8 mouse cellular contexts compared by ENCODE assay signal in genomic region chr5:140703480-140704377, GRCm38 (mm10). TPM values are rescaled to one million over a fixed set of nuclear protein-coding genes. Genes with fewer than 3 reads are reported as not detected.
DNase-seq lines count a peak whose midpoint lies in the region; ATAC-seq and TF ChIP-seq lines count a peak whose summit lies in the region.

No protein-coding gene starts in this region.

- H3K4me1 ChIP-seq in kidney, embryonic 14.5 days (ENCODE audit: control insufficient read depth, insufficient read depth, low read length) = peaks cover 18% of the 10 kb centered on the region
- peaks cover 35% of the 10 kb centered on the region for H3K4me1 ChIP-seq in forebrain, embryonic 12.5 days
- peaks cover 32% of the 10 kb centered on the region for H3K4me1 ChIP-seq in limb, embryonic 12.5 days (replicated peaks)
- H3K4me1 ChIP-seq in small intestine, adult 2 months (ENCODE audit: control insufficient read depth, insufficient read depth, insufficient read length, low read length) = peaks cover 23% of the 10 kb centered on the region

- peak overlapping the region; percentile 66 for H3K4me3 ChIP-seq in kidney, embryonic 14.5 days (ENCODE audit: low read length)
- peak overlapping the region; percentile 62 for H3K4me3 ChIP-seq in forebrain, embryonic 12.5 days (replicated peaks)
- H3K4me3 ChIP-seq in limb, embryonic 12.5 days (replicated peaks) = peak overlapping the region; percentile 60
- H3K4me3 ChIP-seq in small intestine, adult 2 months (ENCODE audit: low read depth, low read length) = peak overlapping the region; percentile 68

- H3K9me3 ChIP-seq in kidney, embryonic 14.5 days (ENCODE audit: control insufficient read depth, low read length) = no peaks in the 10 kb centered on the region
- no peaks in the 10 kb centered on the region for H3K9me3 ChIP-seq in forebrain, embryonic 12.5 days
- no peaks in the 10 kb centered on the region for H3K9me3 ChIP-seq in limb, embryonic 12.5 days

- DNase-seq in kidney, adult 8-10 months = no peak
- peak; percentile 27 for DNase-seq in MN1 (ENCODE audit: low spot score)
- DNase-seq in adrenal gland, adult 18-20 months (ENCODE audit: low spot score in 2 of 2) = no peak
- no peak for DNase-seq in right cerebral cortex, postnatal 10 days (ENCODE audit: low spot score in 2 of 2)

- H3K36me3 ChIP-seq in kidney, embryonic 14.5 days (ENCODE audit: control insufficient read depth, insufficient read depth, low read length) = peaks cover 10% of the 10 kb centered on the region
- H3K36me3 ChIP-seq in forebrain, embryonic 12.5 days (replicated peaks) = peaks cover 6% of the 10 kb centered on the region; the same call in 1 of the 2 replicates
- peaks cover 23% of the 10 kb centered on the region; the same call in 1 of the 2 replicates for H3K36me3 ChIP-seq in limb, embryonic 12.5 days
- no peaks in the 10 kb centered on the region for H3K36me3 ChIP-seq in small intestine, adult 2 months (ENCODE audit: control insufficient read depth, insufficient read depth, low read length)

- peak overlapping the region; percentile 51; the same call in 1 of the 2 replicates for H3K9ac ChIP-seq in kidney, embryonic 14.5 days (ENCODE audit: low read depth, low read length)
- no peak overlapping the region for H3K9ac ChIP-seq in forebrain, embryonic 12.5 days
- no peak overlapping the region for H3K9ac ChIP-seq in limb, embryonic 12.5 days (replicated peaks)

- no peak for TF ChIP-seq POLR2A in small intestine, adult 2 months (IDR thresholded peaks at IDR 0.05; ENCODE audit: low read depth, low read length)

- 37% methylated on average over 17 of the region's 17 CpGs for WGBS in kidney, embryonic 14.5 days
- 45% methylated on average over 17 of the region's 17 CpGs for WGBS in forebrain, embryonic 12.5 days
- WGBS in limb, embryonic 12.5 days = 38% methylated on average over 17 of the region's 17 CpGs
- 22% methylated on average over 17 of the region's 17 CpGs for WGBS in small intestine, adult 2 months

- peak overlapping the region; percentile 30; the same call in 1 of the 2 replicates for H3K4me2 ChIP-seq in kidney, embryonic 14.5 days (replicated peaks; ENCODE audit: low read depth, low read length)
- peak overlapping the region; percentile 47 for H3K4me2 ChIP-seq in forebrain, embryonic 12.5 days
- peak overlapping the region; percentile 81 for H3K4me2 ChIP-seq in limb, embryonic 12.5 days

- H3K27ac ChIP-seq in kidney, embryonic 14.5 days (ENCODE audit: low read depth, low read length) = peak overlapping the region; percentile 83
- H3K27ac ChIP-seq in forebrain, embryonic 12.5 days = peak overlapping the region; percentile 68
- H3K27ac ChIP-seq in limb, embryonic 12.5 days = peak overlapping the region; percentile 86
- H3K27ac ChIP-seq in small intestine, adult 2 months (ENCODE audit: insufficient read depth, low read depth, low read length) = peak overlapping the region; percentile 21; the same call in 1 of the 2 replicates

- TF ChIP-seq CTCF in small intestine, adult 2 months (IDR thresholded peaks at IDR 0.05; ENCODE audit: extremely low read depth, insufficient read length, insufficient replicate concordance, low read depth, low read length) = no peak

- H3K27me3 ChIP-seq in kidney, embryonic 14.5 days (ENCODE audit: control insufficient read depth, insufficient read depth, low read length) = no peaks in the 10 kb centered on the region
- H3K27me3 ChIP-seq in forebrain, embryonic 12.5 days = no peaks in the 10 kb centered on the region
- no peaks in the 10 kb centered on the region for H3K27me3 ChIP-seq in limb, embryonic 12.5 days
- H3K27me3 ChIP-seq in small intestine, adult 2 months (ENCODE audit: control insufficient read depth, insufficient read depth, low read length) = no peaks in the 10 kb centered on the region

- ATAC-seq in kidney, embryonic 14.5 days (ENCODE audit: low FRiP score, low TSS enrichment) = no peak
- ATAC-seq in forebrain, embryonic 12.5 days (ENCODE audit: low FRiP score) = no peak
- ATAC-seq in limb, embryonic 12.5 days (ENCODE audit: insufficient number of reproducible peaks, insufficient read depth, low FRiP score, low TSS enrichment, low read depth) = no peak

RNA-seq across cellular contexts. Expression of gene Brat1, which starts 1.1 kb away (rescaled TPM):
- polyA plus RNA-seq in kidney, embryonic 14.5 days (2014; fragmentation: Nextera tagmentation; extraction: Ambion mirVana) = 12.0 and 14.6 TPM in 2 replicates
- polyA plus RNA-seq in forebrain, embryonic 12.5 days (2016; fragmentation: Nextera tagmentation; extraction: Ambion mirVana) = 20.5 and 24.0 TPM in 2 replicates
- 22.4 and 23.5 TPM in 2 replicates for polyA plus RNA-seq in limb, embryonic 12.5 days (2016; fragmentation: Nextera tagmentation; extraction: Ambion mirVana)
- polyA plus RNA-seq in small intestine, adult 2 months (2012; rRNA removed) = 8.8 and 17.8 TPM in 2 replicates
- total RNA-seq in adrenal gland, adult 18-20 months (2021) = 10 to 100 TPM; 12.7 to 14.9 TPM

RNA-seq across cellular contexts. Expression of gene Iqce, which starts 1.6 kb away (rescaled TPM):
- polyA plus RNA-seq in kidney, embryonic 14.5 days (2014; fragmentation: Nextera tagmentation; extraction: Ambion mirVana) = 19.4 and 26.8 TPM in 2 replicates
- 30.7 and 31.2 TPM in 2 replicates for polyA plus RNA-seq in forebrain, embryonic 12.5 days (2016; fragmentation: Nextera tagmentation; extraction: Ambion mirVana)
- 26.0 and 28.8 TPM in 2 replicates for polyA plus RNA-seq in limb, embryonic 12.5 days (2016; fragmentation: Nextera tagmentation; extraction: Ambion mirVana)
- polyA plus RNA-seq in small intestine, adult 2 months (2012; rRNA removed) = 3.4 and 6.9 TPM in 2 replicates
- total RNA-seq in adrenal gland, adult 18-20 months (2021) = 10 to 100 TPM; 11.4 to 14.3 TPM

RNA-seq across cellular contexts. Expression of gene Amz1, which starts 20.2 kb away (rescaled TPM):
- 1.1 and 1.5 TPM in 2 replicates for polyA plus RNA-seq in kidney, embryonic 14.5 days (2014; fragmentation: Nextera tagmentation; extraction: Ambion mirVana)
- 1.8 TPM in 2 replicates for polyA plus RNA-seq in forebrain, embryonic 12.5 days (2016; fragmentation: Nextera tagmentation; extraction: Ambion mirVana)
- 0.89 and 0.93 TPM in 2 replicates for polyA plus RNA-seq in limb, embryonic 12.5 days (2016; fragmentation: Nextera tagmentation; extraction: Ambion mirVana)
- 2.0 and 3.8 TPM in 2 replicates for polyA plus RNA-seq in small intestine, adult 2 months (2012; rRNA removed)
- 1 to 10 TPM in 1 of 2 experiments, under 1 TPM in 1; 0.17 to 1.5 TPM for total RNA-seq in adrenal gland, adult 18-20 months (2021)

RNA-seq across cellular contexts. Expression of gene Ttyh3, which starts 54.9 kb away (rescaled TPM):
- polyA plus RNA-seq in kidney, embryonic 14.5 days (2014; fragmentation: Nextera tagmentation; extraction: Ambion mirVana) = 40.0 and 48.5 TPM in 2 replicates
- polyA plus RNA-seq in forebrain, embryonic 12.5 days (2016; fragmentation: Nextera tagmentation; extraction: Ambion mirVana) = 84.5 and 88.0 TPM in 2 replicates
- polyA plus RNA-seq in limb, embryonic 12.5 days (2016; fragmentation: Nextera tagmentation; extraction: Ambion mirVana) = 48.8 and 58.0 TPM in 2 replicates
- polyA plus RNA-seq in small intestine, adult 2 months (2012; rRNA removed) = 35.3 and 72.5 TPM in 2 replicates
- 10 to 100 TPM; 26.5 to 70.6 TPM for total RNA-seq in adrenal gland, adult 18-20 months (2021)

Comparison
In these comparisons a context has a peak if more than half of its experiments do, and no peak if none do; other contexts are left out.
1. H3K27ac ChIP-seq: peak in every context shown above with its lines; median percentile 86 in limb, embryonic 12.5 days; 83 in kidney, embryonic 14.5 days; 68 in forebrain, embryonic 12.5 days; 21 in small intestine, adult 2 months.
2. H3K4me2 ChIP-seq: peak in every context shown above with its lines; median percentile 81 in limb, embryonic 12.5 days; 47 in forebrain, embryonic 12.5 days; 30 in kidney, embryonic 14.5 days.